Mouse (Mus musculus): ENCODE results near the gene Umodl1. TPM values are rescaled to one million over a fixed set of nuclear protein-coding genes. Genes with fewer than 3 reads are reported as not detected.

Gene Umodl1
- total RNA-seq (2014; fragmentation: Nextera tagmentation), result not detected in 2 replicates
- 0.16 TPM in 1 of 2 replicates, not detected in the other for total RNA-seq (2017)
- 0.01 TPM in 1 of 2 replicates, not detected in the other for polyA plus RNA-seq (2012)

DNA sequence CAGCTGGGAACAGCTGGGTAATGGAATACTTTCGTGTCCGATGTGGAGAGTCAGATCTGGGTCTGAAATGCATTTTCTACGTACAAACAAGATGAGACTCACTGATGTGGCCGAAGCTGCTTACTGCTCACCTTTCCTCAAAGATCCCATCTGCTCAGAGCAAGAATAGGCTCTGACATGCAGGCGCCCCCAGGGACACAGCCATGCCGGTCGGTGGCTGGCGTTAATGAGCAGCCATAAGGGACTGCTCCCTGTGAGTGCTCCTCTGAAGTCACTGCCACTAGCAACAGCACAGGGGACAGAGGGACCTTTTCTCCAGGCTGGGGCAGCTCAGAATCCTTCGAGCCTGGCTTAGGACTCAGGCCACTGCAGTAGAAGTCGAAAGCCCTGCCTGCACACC lies at the start of gene Umodl1:
Umodl1 (plus strand) TSS at position 301 of the 400 bp plus-strand sequence.
- Histone ChIP-seq H3K4me3 (ENCODE audit: low read depth, low read length) (no peak within 1 kb of the TSS), H3K9me3 (replicated peaks) (peaks cover 60% of the 10 kb centered on the region), H3K4me1 (ENCODE audit: insufficient read depth, low read depth, low read length) (no peaks in the 10 kb centered on the region), H3K36me3 (replicated peaks) (no peaks in the 10 kb centered on the region), H3K27me3 (ENCODE audit: insufficient read depth, low read length) (peaks cover 2% of the 10 kb centered on the region; the same call in 1 of the 2 replicates)
- TF ChIP-seq POLR2AphosphoS5 (IDR thresholded peaks at IDR 0.05; ENCODE audit: insufficient replicate concordance, low read depth, low read length), result no peak
- TF ChIP-seq TAL1 (conservative IDR thresholded peaks at IDR 0.05; ENCODE audit: low read depth, low read length), result no peak
- TF ChIP-seq GATA2 (IDR thresholded peaks at IDR 0.05; ENCODE audit: borderline replicate concordance, low read depth, low read length), result no peak
- no peak for TF ChIP-seq CTCF (IDR thresholded peaks at IDR 0.05; ENCODE audit: low read depth, low read length)
- TF ChIP-seq GATA1 (IDR thresholded peaks at IDR 0.05; ENCODE audit: borderline replicate concordance, low read length), result no peak
- DNase-seq (ENCODE audit: low spot score), result no peak
- ATAC-seq (ENCODE audit: extremely low read depth, insufficient number of reproducible peaks, low FRiP score, poor library complexity, severe bottlenecking), result no peak

DNA sequence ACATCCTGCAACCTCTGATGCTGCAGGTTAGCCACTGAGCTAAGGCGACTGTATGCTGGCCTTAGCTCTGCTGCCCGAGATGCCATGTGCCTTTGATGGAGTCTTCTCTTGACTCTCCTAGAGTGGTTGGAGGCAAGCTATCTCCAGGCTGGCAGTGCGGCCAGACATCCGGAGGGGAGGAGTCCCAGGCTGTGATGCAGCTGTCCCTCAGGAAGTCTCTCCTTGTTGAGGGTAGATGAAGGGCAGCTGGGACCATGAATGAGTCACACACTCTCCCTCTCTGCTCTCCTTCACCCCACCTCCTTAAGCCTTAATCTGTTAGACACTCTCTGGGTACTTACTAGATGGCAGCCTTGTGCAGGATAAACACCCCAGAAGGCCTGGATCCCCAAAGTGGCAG lies 46.9 kb upstream of the Umodl1 start:
- DNase-seq (ENCODE audit: low spot score), result no peak
- Histone ChIP-seq H3K9me3 (replicated peaks) (peaks cover 89% of the 10 kb centered on the region), H3K27me3 (ENCODE audit: insufficient read depth, low read length) (peaks cover 3% of the 10 kb centered on the region; the same call in 1 of the 2 replicates), H3K4me3 (ENCODE audit: low read depth, low read length) (no peak overlapping the region), H3K4me1 (ENCODE audit: insufficient read depth, low read depth, low read length) (no peaks in the 10 kb centered on the region), H3K36me3 (replicated peaks) (no peaks in the 10 kb centered on the region)
- TF ChIP-seq GATA2 (IDR thresholded peaks at IDR 0.05; ENCODE audit: borderline replicate concordance, low read depth, low read length) (no peak), CTCF (IDR thresholded peaks at IDR 0.05; ENCODE audit: low read depth, low read length) (no peak), GATA1 (IDR thresholded peaks at IDR 0.05; ENCODE audit: borderline replicate concordance, low read length) (no peak), POLR2AphosphoS5 (IDR thresholded peaks at IDR 0.05; ENCODE audit: insufficient replicate concordance, low read depth, low read length) (no peak), TAL1 (conservative IDR thresholded peaks at IDR 0.05; ENCODE audit: low read depth, low read length) (no peak)
- no peak for ATAC-seq (ENCODE audit: extremely low read depth, insufficient number of reproducible peaks, low FRiP score, poor library complexity, severe bottlenecking)

DNA sequence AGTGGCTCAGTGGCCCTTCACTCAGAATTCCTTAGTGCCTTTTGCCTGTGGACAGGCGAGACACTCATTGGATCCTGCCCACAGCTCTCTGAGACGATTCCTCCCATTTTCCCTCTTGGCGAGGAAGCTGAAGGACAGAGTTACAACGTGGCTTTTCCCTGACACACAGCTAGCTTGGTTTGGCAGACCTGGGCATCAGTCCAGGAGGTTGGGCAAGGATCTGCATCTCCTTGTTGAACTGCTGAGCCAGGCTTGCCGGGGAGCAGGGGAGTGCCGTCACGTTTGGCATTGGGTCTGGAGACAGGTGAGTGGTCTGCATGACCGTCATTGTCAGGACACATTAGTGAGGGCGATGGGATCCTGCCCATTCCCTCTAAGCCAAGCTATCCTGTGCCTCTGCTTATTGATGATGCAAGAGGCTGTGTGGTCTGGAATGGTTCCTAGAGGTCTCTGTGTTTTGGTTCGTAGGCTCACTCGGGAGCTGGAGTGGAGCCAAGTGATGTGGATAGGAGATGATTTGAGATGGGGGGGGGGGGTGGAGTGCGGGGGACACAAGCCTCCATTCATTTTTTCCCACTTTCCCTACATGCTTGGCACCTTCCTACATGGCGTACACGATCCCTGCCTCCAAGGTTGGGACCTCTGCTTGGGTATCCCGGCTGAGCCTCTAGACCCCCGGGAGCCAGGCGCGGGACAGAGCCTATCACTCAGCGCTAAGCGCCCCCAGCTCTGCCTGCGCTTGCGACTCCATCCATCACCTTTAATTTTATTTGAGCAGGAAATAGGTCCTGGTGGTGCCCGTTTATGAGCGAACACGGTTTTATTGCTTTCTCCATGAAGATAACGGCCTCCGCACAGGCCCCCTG lies 43.3 kb upstream of the Umodl1 start:
- Histone ChIP-seq H3K4me3 (ENCODE audit: low read depth, low read length) (0 out of 2 replicates have a peak overlapping the region, but pooled peaks have one; percentile 7), H3K27me3 (ENCODE audit: insufficient read depth, low read length) (no peaks in the 10 kb centered on the region), H3K4me1 (ENCODE audit: insufficient read depth, low read depth, low read length) (no peaks in the 10 kb centered on the region), H3K9me3 (replicated peaks) (peaks cover 79% of the 10 kb centered on the region), H3K36me3 (replicated peaks) (no peaks in the 10 kb centered on the region)
- ATAC-seq (ENCODE audit: extremely low read depth, insufficient number of reproducible peaks, low FRiP score, poor library complexity, severe bottlenecking), result no peak
- no peak for DNase-seq (ENCODE audit: low spot score)
- no peak for TF ChIP-seq POLR2AphosphoS5 (IDR thresholded peaks at IDR 0.05; ENCODE audit: insufficient replicate concordance, low read depth, low read length)
- no peak for TF ChIP-seq TAL1 (conservative IDR thresholded peaks at IDR 0.05; ENCODE audit: low read depth, low read length)
- no peak for TF ChIP-seq GATA1 (IDR thresholded peaks at IDR 0.05; ENCODE audit: borderline replicate concordance, low read length)
- no peak for TF ChIP-seq GATA2 (IDR thresholded peaks at IDR 0.05; ENCODE audit: borderline replicate concordance, low read depth, low read length)
- TF ChIP-seq CTCF (IDR thresholded peaks at IDR 0.05; ENCODE audit: low read depth, low read length), result no peak

DNA sequence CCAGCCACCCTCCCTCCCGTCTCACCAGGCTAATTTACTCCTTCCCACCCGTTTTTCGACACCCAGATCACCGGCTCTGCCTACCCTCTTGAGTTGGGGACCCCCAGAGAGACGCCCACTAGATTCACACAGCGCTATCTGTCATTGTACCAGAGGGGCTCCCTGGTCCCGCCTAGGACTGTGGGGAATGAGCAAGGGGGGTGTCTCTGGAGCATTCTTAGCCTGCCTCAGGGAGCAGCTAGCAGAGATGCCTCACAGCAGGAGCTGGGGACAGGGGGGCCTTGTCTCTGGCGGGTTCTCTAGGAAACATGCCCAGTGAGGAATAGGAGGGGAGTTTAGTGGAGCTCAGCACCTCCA lies 42.7 kb upstream of the Umodl1 start:
- H3K27me3 ChIP-seq (ENCODE audit: insufficient read depth, low read length), result no peaks in the 10 kb centered on the region
- H3K4me3 ChIP-seq (ENCODE audit: low read depth, low read length), result no peak overlapping the region
- H3K4me1 ChIP-seq (ENCODE audit: insufficient read depth, low read depth, low read length), result no peaks in the 10 kb centered on the region
- no peak for TF ChIP-seq POLR2AphosphoS5 (IDR thresholded peaks at IDR 0.05; ENCODE audit: insufficient replicate concordance, low read depth, low read length)
- no peak for TF ChIP-seq GATA1 (IDR thresholded peaks at IDR 0.05; ENCODE audit: borderline replicate concordance, low read length)
- TF ChIP-seq TAL1 (conservative IDR thresholded peaks at IDR 0.05; ENCODE audit: low read depth, low read length), result no peak
- TF ChIP-seq CTCF (IDR thresholded peaks at IDR 0.05; ENCODE audit: low read depth, low read length), result no peak
- no peak for TF ChIP-seq GATA2 (IDR thresholded peaks at IDR 0.05; ENCODE audit: borderline replicate concordance, low read depth, low read length)
- peaks cover 74% of the 10 kb centered on the region for H3K9me3 ChIP-seq (replicated peaks)
- no peaks in the 10 kb centered on the region for H3K36me3 ChIP-seq (replicated peaks)
- ATAC-seq (ENCODE audit: extremely low read depth, insufficient number of reproducible peaks, low FRiP score, poor library complexity, severe bottlenecking), result no peak
- DNase-seq (ENCODE audit: low spot score), result no peak

DNA sequence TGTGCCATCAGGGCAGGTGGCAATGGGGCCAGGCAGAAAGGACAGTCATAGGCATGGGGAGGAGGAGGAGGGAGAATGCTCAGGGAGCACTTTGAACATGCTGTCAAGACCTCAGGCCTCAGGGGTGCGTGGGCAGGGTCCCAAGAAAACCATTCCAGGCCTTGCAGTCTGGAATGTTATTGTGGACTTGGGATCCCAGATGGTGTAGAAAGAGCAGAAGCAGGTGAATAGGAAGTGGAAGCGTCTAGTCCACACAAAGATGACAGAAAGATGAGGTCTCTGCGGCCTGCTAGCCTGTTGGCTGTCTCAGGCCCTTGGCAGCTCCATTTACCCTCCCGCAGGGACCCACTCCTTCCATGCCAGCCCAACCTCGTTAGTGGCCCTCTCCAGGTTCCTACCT lies 41.9 kb upstream of the Umodl1 start:
- no peaks in the 10 kb centered on the region for H3K4me1 ChIP-seq (ENCODE audit: insufficient read depth, low read depth, low read length)

DNA sequence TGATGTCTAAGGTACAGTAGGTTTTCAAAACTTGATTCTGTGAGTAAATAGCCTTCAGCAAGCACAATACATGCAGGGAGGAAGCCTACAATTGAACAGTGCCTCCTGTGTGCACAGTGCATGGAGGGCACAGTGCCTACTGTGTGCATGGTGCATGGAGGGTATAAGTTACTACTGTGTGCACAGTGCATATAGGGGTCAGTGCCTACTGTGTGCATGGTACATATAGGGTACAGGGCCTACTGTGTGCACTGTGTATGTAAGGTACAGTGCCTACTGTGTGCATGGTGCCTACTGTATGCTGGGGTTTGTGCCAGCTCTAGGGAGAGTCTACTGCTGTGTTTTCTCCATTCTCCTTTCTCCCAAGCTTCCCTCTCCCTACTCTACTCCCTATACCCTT lies 40.2 kb upstream of the Umodl1 start:
- Histone ChIP-seq H3K27me3 (ENCODE audit: insufficient read depth, low read length) (no peaks in the 10 kb centered on the region), H3K9me3 (replicated peaks) (peaks cover 66% of the 10 kb centered on the region), H3K4me3 (ENCODE audit: low read depth, low read length) (no peak overlapping the region), H3K36me3 (replicated peaks) (peaks cover 7% of the 10 kb centered on the region), H3K4me1 (ENCODE audit: insufficient read depth, low read depth, low read length) (no peaks in the 10 kb centered on the region)
- DNase-seq (ENCODE audit: low spot score) (no peak), ATAC-seq (ENCODE audit: extremely low read depth, insufficient number of reproducible peaks, low FRiP score, poor library complexity, severe bottlenecking) (no peak)
- TF ChIP-seq GATA2 (IDR thresholded peaks at IDR 0.05; ENCODE audit: borderline replicate concordance, low read depth, low read length) (no peak), CTCF (IDR thresholded peaks at IDR 0.05; ENCODE audit: low read depth, low read length) (0 out of 2 replicates have a peak, but pooled peaks have one; percentile 14)

More for the DNA sequence above, 41.9 kb upstream of the Umodl1 start:
- H3K36me3 ChIP-seq (replicated peaks), result no peaks in the 10 kb centered on the region
- no peak for DNase-seq (ENCODE audit: low spot score)
- H3K9me3 ChIP-seq (replicated peaks), result peaks cover 68% of the 10 kb centered on the region
- TF ChIP-seq CTCF (IDR thresholded peaks at IDR 0.05; ENCODE audit: low read depth, low read length) (no peak), GATA2 (IDR thresholded peaks at IDR 0.05; ENCODE audit: borderline replicate concordance, low read depth, low read length) (no peak), GATA1 (IDR thresholded peaks at IDR 0.05; ENCODE audit: borderline replicate concordance, low read length) (no peak), TAL1 (conservative IDR thresholded peaks at IDR 0.05; ENCODE audit: low read depth, low read length) (no peak), POLR2AphosphoS5 (IDR thresholded peaks at IDR 0.05; ENCODE audit: insufficient replicate concordance, low read depth, low read length) (no peak)
- no peak for ATAC-seq (ENCODE audit: extremely low read depth, insufficient number of reproducible peaks, low FRiP score, poor library complexity, severe bottlenecking)
- no peaks in the 10 kb centered on the region for H3K27me3 ChIP-seq (ENCODE audit: insufficient read depth, low read length)
- no peak overlapping the region for H3K4me3 ChIP-seq (ENCODE audit: low read depth, low read length)

Measured in G1E (cell line).